ENCODE assay signal across 15 mouse cellular contexts in genomic region chr6:38304981-38305380, GRCm38 (mm10). TPM values are rescaled to one million over a fixed set of nuclear protein-coding genes. Genes with fewer than 3 reads are reported as not detected.
A peak's percentile ranks its signal among the peaks of the same experiment; 100 is the strongest.
DNase-seq lines count a peak whose midpoint lies in the region; ATAC-seq and TF ChIP-seq lines count a peak whose summit lies in the region.
"Had no signal": no experiment of that assay in that cellular context is flagged by ENCODE, and none has a peak within 500 bp of the region (broad histone marks: within the 10 kb centered on the region; RNA-seq: fewer than 3 reads in every experiment).

No protein-coding gene starts in this region.

- H3K9me3 ChIP-seq in liver, embryonic 12.5 days (replicated peaks), result no peaks in the 10 kb centered on the region
- H3K9me3 ChIP-seq: midbrain, embryonic 12.5 days had no signal

- H3K79me2 ChIP-seq in liver, adult 2 months (ENCODE audit: control insufficient read depth, insufficient read depth, low read length), result no peaks in the 10 kb centered on the region

- H3K36me3 ChIP-seq in liver, adult 2 months (ENCODE audit: control insufficient read depth, insufficient read depth, low read length), result peaks cover 46% of the 10 kb centered on the region
- peaks cover 72% of the 10 kb centered on the region for H3K36me3 ChIP-seq in liver, embryonic 12.5 days
- H3K36me3 ChIP-seq: midbrain, embryonic 12.5 days; neural tube, embryonic 13.5 days had no signal

- no peak overlapping the region for H3K9ac ChIP-seq in liver, adult 2 months (ENCODE audit: low read depth, low read length)
- no peak overlapping the region for H3K9ac ChIP-seq in liver, embryonic 12.5 days
- H3K9ac ChIP-seq: midbrain, embryonic 12.5 days; neural tube, embryonic 13.5 days had no signal

- no peaks in the 10 kb centered on the region for H3K4me1 ChIP-seq in liver, adult 2 months (ENCODE audit: control insufficient read depth, insufficient read depth, low read length)
- peaks cover 1% of the 10 kb centered on the region for H3K4me1 ChIP-seq in liver, embryonic 12.5 days
- H3K4me1 ChIP-seq: midbrain, embryonic 12.5 days; neural tube, embryonic 13.5 days had no signal

- no peak overlapping the region for H3K27ac ChIP-seq in liver, adult 2 months (replicated peaks; ENCODE audit: insufficient read depth, low read depth, low read length)
- H3K27ac ChIP-seq in liver, embryonic 12.5 days, result no peak overlapping the region
- H3K27ac ChIP-seq: midbrain, embryonic 12.5 days; neural tube, embryonic 13.5 days had no signal

- TF ChIP-seq CTCF in liver, adult 2 months (IDR thresholded peaks at IDR 0.05; ENCODE audit: low read depth, low read length), result peak; percentile 23; the same call in 1 of the 2 replicates

- peak; percentile 4 to 11 for DNase-seq in adrenal gland, postnatal 36 days
- DNase-seq in adrenal gland, postnatal 14 days, result no peak
- no peak for DNase-seq in liver, adult 2 months (ENCODE audit: extremely low read depth, low read depth, low spot score)
- DNase-seq in R1 (ENCODE audit: low read depth, low spot score), result peak; percentile 67
- peak; percentile 27 for DNase-seq in thymus, postnatal 14 days
- no peak for DNase-seq in spleen, adult 12 weeks (ENCODE audit: low spot score)
- DNase-seq: cerebellum, adult 9-10 months; gastrocnemius, postnatal 10 days; kidney, postnatal 25 days; retina, postnatal 1 day had no signal

- no peak overlapping the region for H3K4me3 ChIP-seq in liver, adult 2 months (ENCODE audit: insufficient read depth, low read depth, low read length)
- no peak overlapping the region for H3K4me3 ChIP-seq in liver, embryonic 12.5 days
- H3K4me3 ChIP-seq: midbrain, embryonic 12.5 days; neural tube, embryonic 13.5 days had no signal

- no peaks in the 10 kb centered on the region for H3K27me3 ChIP-seq in liver, adult 2 months (ENCODE audit: control insufficient read depth, insufficient read depth, low read length)
- no peaks in the 10 kb centered on the region for H3K27me3 ChIP-seq in liver, embryonic 12.5 days (replicated peaks)
- H3K27me3 ChIP-seq: midbrain, embryonic 12.5 days; neural tube, embryonic 13.5 days had no signal

- ATAC-seq in liver, embryonic 12.5 days, result no peak
- ATAC-seq in megakaryocyte, adult 5-6 weeks (ENCODE audit: poor library complexity, severe bottlenecking), result no peak
- ATAC-seq: hindbrain, embryonic 16.5 days had no signal

- TF ChIP-seq POLR2A in liver, adult 2 months (IDR thresholded peaks at IDR 0.05; ENCODE audit: extremely low read depth, insufficient read depth, low read length), result no peak

- no peak overlapping the region for H3K4me2 ChIP-seq in liver, embryonic 12.5 days
- H3K4me2 ChIP-seq: midbrain, embryonic 12.5 days; neural tube, embryonic 13.5 days had no signal

- 89% methylated on average over 3 of the region's 3 CpGs for WGBS in liver, adult 2 months
- WGBS in liver, embryonic 12.5 days (ENCODE audit: insufficient replicate concordance), result 83% methylated on average over 3 of the region's 3 CpGs

RNA-seq across cellular contexts. Expression of gene Zc3hav1l, which starts 5.9 kb away (rescaled TPM):
- 1 to 10 TPM; 2.7 to 3.1 TPM for total RNA-seq in adrenal gland, postnatal 36 days (2021)
- 4.3 and 5.0 TPM in 2 replicates for total RNA-seq in adrenal gland, postnatal 14 days (2021)
- total RNA-seq in liver, adult 2 months (2014; rRNA removed), result 0.18 and 0.27 TPM in 2 replicates
- polyA plus RNA-seq in liver, adult 2 months (2012; rRNA removed), result 0.15 and 0.22 TPM in 2 replicates
- polyA plus RNA-seq in liver, embryonic 12.5 days (2016; fragmentation: Nextera tagmentation; extraction: Ambion mirVana), result 3.9 and 4.0 TPM in 2 replicates
- 2.5 and 2.6 TPM in 2 replicates for total RNA-seq in megakaryocyte, adult 5-6 weeks (2015)
- total RNA-seq in megakaryocyte, adult 5-6 weeks (2017), result 1.1 and 1.8 TPM in 2 replicates

RNA-seq across cellular contexts. Expression of gene Zc3hav1, which starts 49.4 kb away (rescaled TPM):
- 10 to 100 TPM; 56.9 to 69.1 TPM for total RNA-seq in adrenal gland, postnatal 36 days (2021)
- total RNA-seq in adrenal gland, postnatal 14 days (2021), result 45.0 and 49.5 TPM in 2 replicates
- total RNA-seq in liver, adult 2 months (2014; rRNA removed), result 27.9 and 31.8 TPM in 2 replicates
- 16.3 and 17.0 TPM in 2 replicates for polyA plus RNA-seq in liver, adult 2 months (2012; rRNA removed)
- 29.6 and 30.6 TPM in 2 replicates for polyA plus RNA-seq in liver, embryonic 12.5 days (2016; fragmentation: Nextera tagmentation; extraction: Ambion mirVana)
- 79.7 and 91.7 TPM in 2 replicates for total RNA-seq in megakaryocyte, adult 5-6 weeks (2015)
- 74.0 and 79.3 TPM in 2 replicates for total RNA-seq in megakaryocyte, adult 5-6 weeks (2017)

RNA-seq across cellular contexts. Expression of gene D630045J12Rik, which starts 51.2 kb away (rescaled TPM):
- 1 to 10 TPM; 3.0 to 3.7 TPM for total RNA-seq in adrenal gland, postnatal 36 days (2021)
- 4.0 and 4.1 TPM in 2 replicates for total RNA-seq in adrenal gland, postnatal 14 days (2021)
- total RNA-seq in liver, adult 2 months (2014; rRNA removed), result 0.46 and 0.47 TPM in 2 replicates
- 1.1 and 1.3 TPM in 2 replicates for polyA plus RNA-seq in liver, adult 2 months (2012; rRNA removed)
- polyA plus RNA-seq in liver, embryonic 12.5 days (2016; fragmentation: Nextera tagmentation; extraction: Ambion mirVana), result 0.80 and 0.97 TPM in 2 replicates
- 0.21 and 0.42 TPM in 2 replicates for total RNA-seq in megakaryocyte, adult 5-6 weeks (2015)
- 0.04 and 0.08 TPM in 2 replicates for total RNA-seq in megakaryocyte, adult 5-6 weeks (2017)

Comparison
In these comparisons a context has a peak if more than half of its experiments do, and no peak if none do; other contexts are left out.
1. DNase-seq: peak in adrenal gland, postnatal 36 days (2 of 2), R1 (single experiment) and thymus, postnatal 14 days (single experiment); none in adrenal gland, postnatal 14 days (single experiment), liver, adult 2 months (single experiment) and spleen, adult 12 weeks (single experiment).